Mouse (Mus musculus): ENCODE results near the gene Fbxo28.

DNA sequence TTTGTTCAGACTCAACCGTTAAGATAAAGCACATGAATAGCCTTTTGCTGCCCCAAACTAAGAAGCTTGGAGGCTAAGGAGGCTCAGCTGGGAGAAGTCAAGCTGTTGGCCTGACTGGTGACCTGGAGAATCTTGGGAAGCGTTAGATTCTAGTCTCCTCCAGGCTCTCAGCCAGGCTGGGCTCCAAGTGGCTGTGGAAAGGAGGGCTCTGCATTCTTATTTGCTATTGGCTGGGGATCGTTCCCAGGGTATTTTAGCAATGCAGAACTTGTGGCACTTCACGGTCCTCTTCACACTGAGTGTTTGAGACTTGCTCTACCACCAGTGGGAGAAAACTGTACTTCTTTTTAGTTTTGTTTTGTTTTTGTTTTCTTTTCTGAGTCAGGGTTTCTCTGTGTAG lies 47.3 kb upstream of the Fbxo28 start:
- TF ChIP-seq CTCF (IDR thresholded peaks at IDR 0.05; ENCODE audit: insufficient read depth, low read depth, low read length) (no peak), POLR2A (IDR thresholded peaks at IDR 0.05; ENCODE audit: insufficient read depth, low read depth, low read length) (no peak)

Data from olfactory bulb, adult 2 months (tissue).